Mouse (Mus musculus): ENCODE measurements around the gene Fbxo28. TPM values are rescaled to one million over a fixed set of nuclear protein-coding genes. Genes with fewer than 3 reads are reported as not detected.
A peak's percentile ranks its signal among the peaks of the same experiment; 100 is the strongest.

The Fbxo28 gene
- 29.7 and 32.1 TPM in 2 replicates for polyA plus RNA-seq (2014; fragmentation: Nextera tagmentation; extraction: Ambion mirVana)

DNA sequence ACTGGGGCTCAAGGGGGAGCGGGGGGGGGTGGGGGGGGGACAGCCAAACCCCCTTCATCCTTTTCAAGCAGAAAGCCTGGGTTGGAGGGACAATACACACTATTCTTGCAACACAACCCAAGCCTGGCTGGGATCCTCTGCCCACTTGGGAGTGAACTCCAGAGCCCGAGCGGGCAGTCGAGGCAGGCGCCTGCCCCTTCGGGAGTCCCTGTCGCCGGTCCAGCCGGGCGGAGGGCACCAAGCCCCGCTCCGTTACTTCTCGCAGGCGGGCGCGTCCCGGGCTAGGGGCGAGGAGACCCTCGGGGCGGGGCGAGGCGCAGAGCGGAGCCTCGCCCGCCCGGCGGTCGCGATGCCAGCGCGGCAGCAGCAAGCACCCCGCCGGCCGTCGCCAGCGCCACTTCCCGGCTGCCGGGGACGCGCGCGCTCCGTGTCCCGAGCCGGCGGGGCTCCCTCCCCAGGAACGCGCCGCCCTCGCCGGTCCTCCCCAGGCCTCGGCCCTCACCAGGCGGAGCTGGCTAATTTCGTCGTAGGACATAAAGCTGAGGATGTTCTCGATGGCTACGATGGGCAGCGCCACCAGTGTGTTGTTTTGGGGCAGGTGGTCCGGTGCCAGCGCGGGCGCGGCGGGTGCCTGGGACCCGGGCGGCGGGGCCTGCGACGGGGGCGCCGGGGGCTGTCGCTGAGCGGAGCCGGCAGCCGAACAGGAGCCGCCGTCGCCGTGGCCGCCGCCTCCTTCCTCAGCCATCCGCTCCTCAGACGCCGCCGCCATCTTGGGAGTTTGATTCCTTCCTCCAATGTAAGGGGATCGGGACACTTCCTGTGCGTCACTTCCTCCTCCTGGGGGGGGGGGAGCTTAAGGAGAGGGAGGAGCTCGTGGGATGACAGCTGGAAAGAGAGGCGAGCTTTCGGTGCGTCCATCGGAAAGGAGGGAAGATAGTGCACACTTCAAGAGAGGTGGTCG is at the start of gene Fbxo28:
Gene Fbxo28, minus strand, starts transcription at position 809 of the 961 bp plus-strand sequence.
- Histone ChIP-seq H3K4me2 (peak within 1 kb of the TSS; percentile 78), H3K9ac (ENCODE audit: low read length) (peak within 1 kb of the TSS; percentile 99), H3K27ac (ENCODE audit: low read depth, low read length) (peak within 1 kb of the TSS; percentile 62), H3K4me3 (ENCODE audit: low read depth, low read length) (peak within 1 kb of the TSS; percentile 89), H3K4me1 (ENCODE audit: control insufficient read depth, insufficient read depth, low read length) (peaks cover 13% of the 10 kb centered on the region), H3K36me3 (ENCODE audit: control insufficient read depth, insufficient read depth, low read length) (no peaks in the 10 kb centered on the region), H3K9me3 (ENCODE audit: control insufficient read depth, low read length) (no peaks in the 10 kb centered on the region), H3K27me3 (ENCODE audit: control insufficient read depth, insufficient read depth, low read length) (no peaks in the 10 kb centered on the region)
- under 1% methylated on average over 91 of the region's 93 CpGs for WGBS
- ATAC-seq (ENCODE audit: low FRiP score), result peak; percentile 96
- DNase-seq (ENCODE audit: low spot score, missing footprints), result peak; percentile 99

GRCm38 (mm10) chr1:182388729-182389128 is 47.3 kb upstream of the Fbxo28 start:
- H3K27me3 ChIP-seq (ENCODE audit: control insufficient read depth, insufficient read depth, low read length), result no peaks in the 10 kb centered on the region
- H3K4me2 ChIP-seq, result no peak overlapping the region
- no peak overlapping the region for H3K4me3 ChIP-seq (ENCODE audit: low read depth, low read length)
- 63% methylated on average over 4 of the region's 4 CpGs for WGBS
- H3K9ac ChIP-seq (ENCODE audit: low read length), result no peak overlapping the region
- no peaks in the 10 kb centered on the region for H3K9me3 ChIP-seq (ENCODE audit: control insufficient read depth, low read length)
- no peaks in the 10 kb centered on the region for H3K4me1 ChIP-seq (ENCODE audit: control insufficient read depth, insufficient read depth, low read length)
- DNase-seq (ENCODE audit: low spot score, missing footprints) (peak; percentile 73), ATAC-seq (ENCODE audit: low FRiP score) (no peak)
- H3K36me3 ChIP-seq (ENCODE audit: control insufficient read depth, insufficient read depth, low read length), result no peaks in the 10 kb centered on the region
- H3K27ac ChIP-seq (ENCODE audit: low read depth, low read length), result no peak overlapping the region

DNA sequence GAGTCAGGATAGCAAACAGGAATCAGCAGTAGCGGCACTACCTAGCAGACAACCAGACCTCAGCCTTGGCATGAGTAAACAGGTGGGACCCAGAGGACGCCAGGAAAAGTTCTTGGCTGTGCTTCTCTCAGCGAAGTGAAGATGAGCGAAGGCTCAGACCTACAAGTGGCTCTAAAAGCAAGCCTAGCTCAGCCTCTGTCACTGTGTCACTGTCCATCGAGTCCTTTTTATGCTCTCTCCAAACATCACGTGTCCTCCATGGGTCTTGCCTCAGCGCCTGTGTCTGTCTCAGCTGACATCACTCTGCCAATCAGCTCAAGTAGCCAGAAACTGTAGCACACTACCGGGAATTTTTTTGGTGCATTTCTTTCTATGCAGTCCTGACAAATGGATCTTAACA is 45.0 kb upstream of the Fbxo28 start:
- Histone ChIP-seq H3K27me3 (ENCODE audit: control insufficient read depth, insufficient read depth, low read length) (no peaks in the 10 kb centered on the region), H3K4me3 (ENCODE audit: low read depth, low read length) (no peak overlapping the region), H3K9me3 (ENCODE audit: control insufficient read depth, low read length) (no peaks in the 10 kb centered on the region), H3K36me3 (ENCODE audit: control insufficient read depth, insufficient read depth, low read length) (no peaks in the 10 kb centered on the region), H3K4me2 (no peak overlapping the region), H3K9ac (ENCODE audit: low read length) (no peak overlapping the region), H3K27ac (ENCODE audit: low read depth, low read length) (no peak overlapping the region), H3K4me1 (ENCODE audit: control insufficient read depth, insufficient read depth, low read length) (no peaks in the 10 kb centered on the region)
- ATAC-seq (ENCODE audit: low FRiP score), result no peak
- no peak for DNase-seq (ENCODE audit: low spot score, missing footprints)
- 89% methylated on average over 8 of the region's 8 CpGs for WGBS

DNA sequence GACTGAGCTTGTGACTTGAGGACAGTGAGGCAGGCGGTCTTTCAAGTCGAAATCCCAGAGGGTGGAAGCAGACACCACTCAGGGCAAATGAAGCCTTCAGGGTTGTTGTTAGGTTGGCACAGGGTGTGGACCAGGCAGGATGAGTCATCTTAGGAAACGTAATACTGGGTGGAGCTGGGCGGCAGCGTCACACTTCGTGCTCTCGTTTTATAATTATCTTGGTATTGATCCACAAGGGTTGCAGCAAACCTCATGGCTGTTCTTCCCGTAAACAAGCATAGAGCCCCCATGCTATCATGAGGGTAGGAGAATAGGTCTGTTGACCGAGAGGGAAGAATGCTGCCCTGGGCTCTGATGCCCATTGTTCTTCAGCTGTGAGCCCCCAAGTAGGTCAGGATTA is 41.7 kb upstream of the Fbxo28 start:
- H3K9me3 ChIP-seq (ENCODE audit: control insufficient read depth, low read length), result no peaks in the 10 kb centered on the region
- no peak for ATAC-seq (ENCODE audit: low FRiP score)
- no peaks in the 10 kb centered on the region for H3K27me3 ChIP-seq (ENCODE audit: control insufficient read depth, insufficient read depth, low read length)

DNA sequence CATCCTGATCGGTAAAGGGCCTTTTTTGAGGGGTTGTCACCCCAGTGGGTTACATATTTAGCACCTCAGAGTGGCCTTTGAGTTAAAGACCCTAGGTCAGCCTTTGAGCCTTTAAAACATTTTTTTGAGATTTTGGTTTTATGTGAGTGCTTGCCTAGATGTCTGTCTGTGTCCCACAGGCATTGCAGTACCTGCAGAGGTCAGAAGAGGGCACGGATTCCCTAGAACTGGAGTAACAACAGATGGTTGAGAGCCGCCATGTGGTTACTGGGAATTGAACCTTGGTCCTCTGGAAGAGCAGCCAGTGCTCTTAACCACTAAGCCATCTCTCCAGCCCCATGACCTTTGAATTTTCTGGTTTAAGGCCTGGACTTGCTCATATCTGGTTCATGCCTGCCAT is 39.9 kb upstream of the Fbxo28 start:
- Histone ChIP-seq H3K9me3 (ENCODE audit: control insufficient read depth, low read length) (no peaks in the 10 kb centered on the region), H3K4me1 (ENCODE audit: control insufficient read depth, insufficient read depth, low read length) (no peaks in the 10 kb centered on the region), H3K27me3 (ENCODE audit: control insufficient read depth, insufficient read depth, low read length) (no peaks in the 10 kb centered on the region), H3K36me3 (ENCODE audit: control insufficient read depth, insufficient read depth, low read length) (no peaks in the 10 kb centered on the region), H3K9ac (ENCODE audit: low read length) (no peak overlapping the region), H3K4me2 (no peak overlapping the region), H3K27ac (ENCODE audit: low read depth, low read length) (no peak overlapping the region), H3K4me3 (ENCODE audit: low read depth, low read length) (no peak overlapping the region)
- no peak for DNase-seq (ENCODE audit: low spot score, missing footprints)
- WGBS, result 74% methylated on average over 3 of the region's 3 CpGs
- no peak for ATAC-seq (ENCODE audit: low FRiP score)

More for the DNA sequence above, 41.7 kb upstream of the Fbxo28 start:
- Histone ChIP-seq H3K9ac (ENCODE audit: low read length) (no peak overlapping the region), H3K36me3 (ENCODE audit: control insufficient read depth, insufficient read depth, low read length) (no peaks in the 10 kb centered on the region), H3K4me3 (ENCODE audit: low read depth, low read length) (no peak overlapping the region), H3K4me1 (ENCODE audit: control insufficient read depth, insufficient read depth, low read length) (no peaks in the 10 kb centered on the region), H3K27ac (ENCODE audit: low read depth, low read length) (no peak overlapping the region), H3K4me2 (no peak overlapping the region)
- DNase-seq (ENCODE audit: low spot score, missing footprints), result peak; percentile 86
- WGBS, result 17% methylated on average over 9 of the region's 9 CpGs

GRCm38 (mm10) chr1:182380683-182381082 is 39.3 kb upstream of the Fbxo28 start:
- Histone ChIP-seq H3K27me3 (ENCODE audit: control insufficient read depth, insufficient read depth, low read length) (no peaks in the 10 kb centered on the region), H3K4me1 (ENCODE audit: control insufficient read depth, insufficient read depth, low read length) (no peaks in the 10 kb centered on the region), H3K9ac (ENCODE audit: low read length) (no peak overlapping the region), H3K4me2 (no peak overlapping the region), H3K9me3 (ENCODE audit: control insufficient read depth, low read length) (no peaks in the 10 kb centered on the region), H3K36me3 (ENCODE audit: control insufficient read depth, insufficient read depth, low read length) (no peaks in the 10 kb centered on the region), H3K27ac (ENCODE audit: low read depth, low read length) (no peak overlapping the region), H3K4me3 (ENCODE audit: low read depth, low read length) (no peak overlapping the region)
- no peak for DNase-seq (ENCODE audit: low spot score, missing footprints)
- WGBS, result 87% methylated on average over 7 of the region's 7 CpGs
- no peak for ATAC-seq (ENCODE audit: low FRiP score)

DNA sequence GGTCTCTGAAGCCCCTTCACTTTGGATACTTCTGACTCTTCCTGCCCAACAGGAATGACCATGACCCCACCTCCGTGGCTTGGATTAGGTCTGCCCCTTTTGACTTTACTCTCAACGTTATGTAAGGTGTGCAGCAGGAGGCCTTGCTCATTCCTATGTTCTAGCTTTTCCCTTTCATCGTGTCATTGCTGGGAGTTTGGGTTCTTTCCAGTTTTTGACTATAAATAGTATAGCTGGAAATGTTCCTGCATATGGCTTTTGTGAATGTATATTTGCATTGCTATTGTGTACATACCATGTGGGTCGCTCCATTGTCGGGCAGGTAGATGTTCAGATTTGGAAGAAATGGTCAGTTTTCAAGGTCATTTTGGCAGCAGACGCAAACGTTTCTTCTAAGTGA is 37.4 kb upstream of the Fbxo28 start:
- DNase-seq (ENCODE audit: low spot score, missing footprints), result no peak
- WGBS, result 90% methylated on average over 7 of the region's 7 CpGs
- Histone ChIP-seq H3K36me3 (ENCODE audit: control insufficient read depth, insufficient read depth, low read length) (no peaks in the 10 kb centered on the region), H3K4me1 (ENCODE audit: control insufficient read depth, insufficient read depth, low read length) (no peaks in the 10 kb centered on the region), H3K4me3 (ENCODE audit: low read depth, low read length) (no peak overlapping the region), H3K9me3 (ENCODE audit: control insufficient read depth, low read length) (no peaks in the 10 kb centered on the region), H3K27ac (ENCODE audit: low read depth, low read length) (no peak overlapping the region), H3K9ac (ENCODE audit: low read length) (no peak overlapping the region), H3K27me3 (ENCODE audit: control insufficient read depth, insufficient read depth, low read length) (no peaks in the 10 kb centered on the region), H3K4me2 (no peak overlapping the region)
- no peak for ATAC-seq (ENCODE audit: low FRiP score)

DNA sequence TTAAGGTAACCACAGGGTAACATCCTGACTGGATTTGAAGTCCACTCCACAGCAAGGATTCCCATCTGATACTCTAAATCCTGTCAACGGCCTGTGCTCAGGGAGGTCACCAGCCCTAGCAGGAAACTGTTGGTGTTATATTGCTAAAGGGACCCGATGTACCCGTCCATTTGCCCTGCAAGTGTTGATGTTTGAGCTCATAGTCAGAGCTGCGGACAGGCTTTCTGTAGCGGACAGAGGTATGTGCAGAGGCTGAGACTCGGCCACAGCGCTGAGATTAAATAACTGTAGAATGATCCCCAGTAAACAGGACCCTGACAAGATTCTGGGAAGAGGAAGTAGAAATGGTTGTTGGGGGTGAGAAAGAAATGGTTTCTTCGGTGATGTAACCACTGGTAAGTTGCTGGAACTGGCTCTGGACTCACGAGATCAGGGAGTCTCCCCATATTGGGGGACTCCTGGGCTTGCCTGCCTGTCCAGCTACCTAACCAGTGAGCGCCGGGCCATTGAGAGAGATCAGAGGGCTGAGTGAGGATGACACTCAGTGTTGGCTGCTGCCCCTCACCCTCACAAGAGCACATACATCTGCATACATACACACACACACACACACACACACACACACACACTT is 36.9 kb upstream of the Fbxo28 start:
- no peak overlapping the region for H3K9ac ChIP-seq (ENCODE audit: low read length)
- no peaks in the 10 kb centered on the region for H3K36me3 ChIP-seq (ENCODE audit: control insufficient read depth, insufficient read depth, low read length)
- no peak for DNase-seq (ENCODE audit: low spot score, missing footprints)
- no peak overlapping the region for H3K27ac ChIP-seq (ENCODE audit: low read depth, low read length)
- H3K9me3 ChIP-seq (ENCODE audit: control insufficient read depth, low read length), result no peaks in the 10 kb centered on the region
- H3K4me3 ChIP-seq (ENCODE audit: low read depth, low read length), result no peak overlapping the region
- no peaks in the 10 kb centered on the region for H3K4me1 ChIP-seq (ENCODE audit: control insufficient read depth, insufficient read depth, low read length)
- no peak for ATAC-seq (ENCODE audit: low FRiP score)
- H3K27me3 ChIP-seq (ENCODE audit: control insufficient read depth, insufficient read depth, low read length), result no peaks in the 10 kb centered on the region
- H3K4me2 ChIP-seq, result no peak overlapping the region
- 85% methylated on average over 11 of the region's 11 CpGs for WGBS

DNA sequence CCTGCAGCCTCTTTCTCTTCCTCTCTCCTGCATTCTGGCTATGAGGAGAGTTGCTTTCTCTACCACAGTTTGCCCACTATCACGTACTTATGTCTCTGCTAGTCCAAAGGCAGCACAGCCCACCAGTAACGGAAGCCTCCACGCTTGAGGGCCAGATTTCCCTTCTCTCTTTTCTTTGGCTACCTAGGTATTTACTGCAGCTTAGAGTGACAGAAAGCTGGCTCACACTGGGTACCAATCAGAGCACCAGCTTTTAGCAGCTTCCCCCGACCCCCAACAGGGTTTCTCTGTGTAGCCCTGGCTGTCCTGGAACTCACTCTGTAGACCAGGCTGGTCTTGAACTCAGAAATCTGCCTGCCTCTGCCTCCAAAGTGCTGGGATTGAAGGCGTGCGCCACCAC is 36.1 kb upstream of the Fbxo28 start:
- no peaks in the 10 kb centered on the region for H3K9me3 ChIP-seq (ENCODE audit: control insufficient read depth, low read length)
- H3K4me3 ChIP-seq (ENCODE audit: low read depth, low read length), result no peak overlapping the region
- no peaks in the 10 kb centered on the region for H3K36me3 ChIP-seq (ENCODE audit: control insufficient read depth, insufficient read depth, low read length)
- H3K9ac ChIP-seq (ENCODE audit: low read length), result no peak overlapping the region
- 79% methylated on average over 6 of the region's 6 CpGs for WGBS
- ATAC-seq (ENCODE audit: low FRiP score) (no peak), DNase-seq (ENCODE audit: low spot score, missing footprints) (no peak)
- H3K4me1 ChIP-seq (ENCODE audit: control insufficient read depth, insufficient read depth, low read length), result no peaks in the 10 kb centered on the region
- H3K4me2 ChIP-seq, result no peak overlapping the region
- no peaks in the 10 kb centered on the region for H3K27me3 ChIP-seq (ENCODE audit: control insufficient read depth, insufficient read depth, low read length)
- H3K27ac ChIP-seq (ENCODE audit: low read depth, low read length), result no peak overlapping the region
